Mouse (Mus musculus) liver, postnatal 0 days (tissue): ENCODE results near the gene Slamf8. TPM values are rescaled to one million over a fixed set of nuclear protein-coding genes. Genes with fewer than 3 reads are reported as not detected.

Experiments used
- ATAC-seq: fragments of 200-750 bp; cut with Nextera tagmentation; 2 replicates; pipeline ENCODE4 v1.8.0; 2017; ENCODE audit warnings: mild to moderate bottlenecking, moderate library complexity
- DNase-seq: peaks from one replicate; pipeline ENCODE4 v3.0.0-alpha.2; 2016
- H3K27ac ChIP-seq: fragments of 300-500 bp; sonication (generic); 2 replicates; pipeline ENCODE4 v1.5.1; 2014; ENCODE audit warnings: antibody characterized with exemption, moderate library complexity, mild to moderate bottlenecking, low read depth
- H3K27me3 ChIP-seq: fragments of 300-500 bp; sonication (generic); 2 replicates; pipeline ENCODE4 v1.6.1; 2014; ENCODE audit warnings: low read length, control low read depth, mixed read lengths; ENCODE audit not compliant: insufficient read depth
- H3K36me3 ChIP-seq: fragments of 300-500 bp; sonication (generic); replicated peaks from 2 replicates; pipeline ENCODE4 v1.6.1; 2014; ENCODE audit warnings: mild to moderate bottlenecking, control low read depth, low read length, moderate library complexity, mixed read lengths; ENCODE audit not compliant: insufficient read depth
- H3K4me1 ChIP-seq: fragments of 300-500 bp; sonication (generic); 2 replicates; pipeline ENCODE4 v1.6.1; 2014; ENCODE audit warnings: antibody characterized with exemption, mild to moderate bottlenecking, control low read depth; ENCODE audit not compliant: insufficient read depth
- H3K4me2 ChIP-seq: fragments of 300-500 bp; sonication (generic); 2 replicates; pipeline ENCODE4 v1.6.1; 2014; ENCODE audit warnings: low read depth, mild to moderate bottlenecking, low read length, moderate library complexity, mixed read lengths
- H3K4me3 ChIP-seq: fragments of 300-500 bp; sonication (generic); 2 replicates; pipeline ENCODE4 v1.5.1; 2014; ENCODE audit warnings: low read depth, low read length
- H3K9ac ChIP-seq: fragments of 300-500 bp; sonication (generic); replicated peaks from 2 replicates; pipeline ENCODE4 v1.6.1; 2014; ENCODE audit warnings: mild to moderate bottlenecking, moderate library complexity
- H3K9me3 ChIP-seq: fragments of 300-500 bp; sonication (generic); 2 replicates; pipeline ENCODE4 v1.6.1; 2016; ENCODE audit warnings: mild to moderate bottlenecking, control low read depth, low read length, mixed read lengths
- CTCF ChIP-seq: sonication (generic); IDR thresholded peaks from 2 replicates; pipeline ENCODE4 v1.5.1; 2016; ENCODE audit warnings: antibody characterized with exemption, low read depth
- EP300 ChIP-seq: IDR thresholded peaks from 2 replicates; pipeline ENCODE4 v1.6.1; 2016; ENCODE audit warnings: antibody characterized with exemption, low read depth, mild to moderate bottlenecking
- WGBS: fragments of 180-500 bp; shearing (Covaris S2); extraction: QIAGEN DNeasy Blood & Tissue Kit; methylation state at CpG from one replicate; pipeline ENCODE4 v1.1.7; 2014; ENCODE audit not compliant: insufficient replicate concordance; 5-methylcytosine and 5-hydroxymethylcytosine counted together
- polyA plus RNA-seq: library from polyadenylated mRNA; unstranded; fragments of >200 nt; fragmentation: Nextera tagmentation; extraction: Ambion mirVana; gene quantifications from 2 replicates; pipeline ENCODE4 v1.2.1, GENCODE M21; 2015

The Slamf8 gene
- polyA plus RNA-seq = 0.31 TPM in 2 replicates

- WGBS = 58% methylated on average over 7 of the region's 7 CpGs
- Histone ChIP-seq H3K4me3 (no peak within 1 kb of the TSS), H3K36me3 (no peaks in the 10 kb centered on the region), H3K27me3 (no peaks in the 10 kb centered on the region), H3K27ac (no peak within 1 kb of the TSS), H3K4me2 (no peak within 1 kb of the TSS), H3K9ac (no peak within 1 kb of the TSS), H3K4me1 (no peaks in the 10 kb centered on the region), H3K9me3 (no peaks in the 10 kb centered on the region)
- no peak for DNase-seq
- no peak for ATAC-seq
- TF ChIP-seq CTCF (no peak), EP300 (no peak)
Observed at GRCm38 (mm10) chr1:172590385-172590784, at the start of gene Slamf8. TSS of gene Slamf8 (minus strand) at chr1:172590568.

- H3K4me1 ChIP-seq = peaks cover 5% of the 10 kb centered on the region; the same call in 1 of the 2 replicates
- no peak for DNase-seq
- no peaks in the 10 kb centered on the region for H3K9me3 ChIP-seq
- H3K4me3 ChIP-seq = no peak overlapping the region
- no peak overlapping the region for H3K4me2 ChIP-seq
- 59% methylated on average over 2 of the region's 2 CpGs for WGBS
- TF ChIP-seq EP300 (no peak), CTCF (no peak)
- ATAC-seq = no peak
- H3K36me3 ChIP-seq = no peaks in the 10 kb centered on the region
- H3K27ac ChIP-seq = no peak overlapping the region
- H3K9ac ChIP-seq = no peak overlapping the region
- no peaks in the 10 kb centered on the region for H3K27me3 ChIP-seq
Observed at GRCm38 (mm10) chr1:172638781-172639180, 48.4 kb upstream of the Slamf8 start.

- no peak overlapping the region for H3K9ac ChIP-seq
- H3K27ac ChIP-seq = no peak overlapping the region
- H3K4me1 ChIP-seq = peaks cover 5% of the 10 kb centered on the region; the same call in 1 of the 2 replicates
- H3K4me3 ChIP-seq = no peak overlapping the region
- H3K36me3 ChIP-seq = no peaks in the 10 kb centered on the region
- no peaks in the 10 kb centered on the region for H3K9me3 ChIP-seq
- WGBS = 63% methylated on average over 4 of the region's 4 CpGs
- TF ChIP-seq CTCF (peak; percentile 9; the same call in 1 of the 2 replicates), EP300 (no peak)
- DNase-seq = no peak
- ATAC-seq = no peak
- no peaks in the 10 kb centered on the region for H3K27me3 ChIP-seq
- no peak overlapping the region for H3K4me2 ChIP-seq
Observed at GRCm38 (mm10) chr1:172637801-172638200, 47.4 kb upstream of the Slamf8 start.

GRCm38 (mm10) chr1:172636266-172636665 lies 45.9 kb upstream of the Slamf8 start:
- H3K36me3 ChIP-seq = no peaks in the 10 kb centered on the region
- WGBS = 53% methylated on average over 5 of the region's 5 CpGs
- H3K4me3 ChIP-seq = no peak overlapping the region
- no peak overlapping the region for H3K4me2 ChIP-seq
- H3K27me3 ChIP-seq = no peaks in the 10 kb centered on the region
- ATAC-seq = no peak
- no peak overlapping the region for H3K27ac ChIP-seq
- no peak overlapping the region for H3K9ac ChIP-seq
- no peak for TF ChIP-seq CTCF
- TF ChIP-seq EP300 = no peak
- DNase-seq = no peak
- no peaks in the 10 kb centered on the region for H3K9me3 ChIP-seq
- H3K4me1 ChIP-seq = peaks cover 5% of the 10 kb centered on the region; the same call in 1 of the 2 replicates

GRCm38 (mm10) chr1:172635258-172635657 lies 44.9 kb upstream of the Slamf8 start:
- WGBS = 37% methylated on average over 4 of the region's 4 CpGs
- Histone ChIP-seq H3K9ac (no peak overlapping the region), H3K4me1 (peaks cover 5% of the 10 kb centered on the region; the same call in 1 of the 2 replicates), H3K4me3 (no peak overlapping the region), H3K9me3 (no peaks in the 10 kb centered on the region), H3K36me3 (no peaks in the 10 kb centered on the region), H3K4me2 (no peak overlapping the region), H3K27me3 (no peaks in the 10 kb centered on the region), H3K27ac (no peak overlapping the region)
- no peak for DNase-seq
- no peak for ATAC-seq
- TF ChIP-seq EP300 = no peak
- TF ChIP-seq CTCF = no peak

GRCm38 (mm10) chr1:172634136-172634535 lies 43.8 kb upstream of the Slamf8 start:
- Histone ChIP-seq H3K4me2 (no peak overlapping the region), H3K27me3 (no peaks in the 10 kb centered on the region), H3K36me3 (no peaks in the 10 kb centered on the region), H3K9me3 (no peaks in the 10 kb centered on the region), H3K9ac (no peak overlapping the region), H3K27ac (no peak overlapping the region), H3K4me1 (peaks cover 5% of the 10 kb centered on the region; the same call in 1 of the 2 replicates), H3K4me3 (no peak overlapping the region)
- TF ChIP-seq CTCF = no peak
- TF ChIP-seq EP300 = no peak
- no peak for DNase-seq
- ATAC-seq = no peak
- WGBS = 83% methylated on average over 2 of the region's 2 CpGs
